Mouse (Mus musculus) retina, adult 2 months (tissue): ENCODE results near the gene Ddx23.

Experiments
- DNase-seq: peaks from one replicate; pipeline ENCODE4 v3.0.0-alpha.2; 2012; ENCODE audit warnings: low read depth, low spot score

The Ddx23 gene

DNA sequence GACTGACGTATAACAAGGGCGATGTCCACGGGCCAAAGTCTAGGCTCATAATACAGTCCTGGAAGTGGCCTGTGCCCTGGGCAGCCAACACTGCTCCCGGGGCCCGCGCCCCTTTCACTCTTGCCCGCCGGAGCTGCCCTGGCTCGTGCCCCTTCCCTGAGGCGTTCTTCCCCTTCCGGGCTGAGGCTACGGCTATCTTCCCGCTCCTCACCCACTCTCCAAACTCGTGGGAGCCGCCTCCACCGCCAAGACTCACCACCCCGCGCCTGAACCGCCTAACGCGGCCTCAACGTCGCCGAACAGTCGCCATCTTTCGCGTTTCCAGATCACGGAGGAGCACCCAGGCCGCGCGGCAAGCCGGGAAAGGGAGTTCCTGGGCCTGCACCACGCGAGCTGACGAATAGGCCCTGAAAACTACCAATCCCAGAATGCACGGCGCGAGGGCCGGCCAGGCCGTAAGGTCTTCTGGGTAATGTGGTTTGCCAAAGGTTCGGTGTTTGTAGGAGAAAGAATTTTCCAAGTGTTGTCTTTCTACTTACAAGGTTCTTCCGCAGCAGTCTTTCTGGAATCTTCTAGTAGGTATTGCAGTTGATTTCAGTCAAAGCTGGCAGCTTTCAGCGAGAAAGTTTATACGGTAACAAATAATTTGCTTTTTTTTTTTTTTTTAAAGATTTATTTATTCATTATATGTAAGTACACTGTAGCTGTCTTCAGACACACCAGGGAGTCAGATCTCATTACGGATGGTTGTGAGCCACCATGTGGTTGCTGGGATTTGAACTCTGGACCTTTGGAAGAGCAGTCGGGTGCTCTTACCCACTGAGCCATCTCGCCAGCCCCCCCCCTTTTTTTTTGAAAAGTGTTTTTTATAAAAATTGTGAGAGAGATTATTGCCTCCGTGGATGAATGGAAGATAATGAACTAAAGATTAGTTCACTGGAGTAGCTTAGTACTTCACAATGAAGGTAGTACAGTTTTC lies at the start of gene Ddx23:
Gene Ddx23, minus strand, starts transcription at position 328 of the 979 bp plus-strand sequence.
- DNase-seq: peak; percentile 84

GRCm38 (mm10) chr15:98710442-98710841 lies 47.7 kb upstream of the Ddx23 start:
- no peak for DNase-seq

DNA sequence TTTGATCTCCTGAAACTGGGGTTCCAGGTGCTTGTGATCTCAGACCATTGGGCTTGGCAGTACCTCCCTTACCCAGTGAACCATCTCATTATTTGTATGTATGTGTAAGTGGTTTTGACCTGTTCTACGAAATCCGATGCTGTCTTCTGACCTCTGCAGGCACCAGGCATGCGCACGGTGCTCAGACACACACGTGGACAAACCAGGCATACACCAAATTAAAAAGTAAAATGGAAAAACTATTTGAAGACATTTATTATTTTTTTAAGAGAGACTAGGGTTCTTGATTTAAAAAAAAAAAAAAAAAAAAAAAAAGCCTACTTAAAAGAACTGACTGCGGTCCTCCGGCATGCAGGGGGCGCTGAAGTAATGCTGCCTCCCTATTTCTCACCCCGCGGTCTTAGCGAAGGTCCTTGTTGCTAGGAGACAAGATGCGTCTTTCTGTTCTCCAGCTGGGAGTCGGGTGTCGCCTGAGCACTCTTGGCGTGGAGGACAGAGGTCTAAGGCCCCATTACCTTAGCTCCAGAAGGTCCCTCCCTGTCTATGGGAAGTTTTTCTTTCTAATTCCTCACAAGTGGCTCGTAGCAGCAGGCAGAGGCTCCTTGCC lies 45.2 kb upstream of the Ddx23 start, which contains the start of gene Ccdc65:
Gene Ccdc65, plus strand, starts transcription at position 442 of the 607 bp plus-strand sequence.
- DNase-seq: peak; percentile 77

DNA sequence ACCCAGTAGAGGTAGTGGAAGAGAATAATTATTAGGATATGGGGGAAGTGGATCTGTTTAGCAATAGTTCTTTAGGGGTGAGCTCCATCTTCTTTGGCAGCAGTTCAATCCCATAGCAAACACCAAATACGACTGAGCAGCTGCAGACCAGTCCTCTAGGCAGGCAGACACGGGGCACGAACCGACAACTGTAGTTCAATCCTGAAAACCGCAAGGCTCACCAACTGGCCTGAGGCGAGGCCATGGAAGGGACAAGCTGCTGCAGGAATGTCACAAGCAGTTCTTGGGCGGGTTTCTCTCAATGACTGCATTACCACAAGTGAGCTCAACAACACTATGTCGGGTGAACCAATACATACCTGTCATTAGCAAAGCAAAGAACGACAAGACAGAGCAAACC lies 41.6 kb upstream of the Ddx23 start:
- no peak for DNase-seq

DNA sequence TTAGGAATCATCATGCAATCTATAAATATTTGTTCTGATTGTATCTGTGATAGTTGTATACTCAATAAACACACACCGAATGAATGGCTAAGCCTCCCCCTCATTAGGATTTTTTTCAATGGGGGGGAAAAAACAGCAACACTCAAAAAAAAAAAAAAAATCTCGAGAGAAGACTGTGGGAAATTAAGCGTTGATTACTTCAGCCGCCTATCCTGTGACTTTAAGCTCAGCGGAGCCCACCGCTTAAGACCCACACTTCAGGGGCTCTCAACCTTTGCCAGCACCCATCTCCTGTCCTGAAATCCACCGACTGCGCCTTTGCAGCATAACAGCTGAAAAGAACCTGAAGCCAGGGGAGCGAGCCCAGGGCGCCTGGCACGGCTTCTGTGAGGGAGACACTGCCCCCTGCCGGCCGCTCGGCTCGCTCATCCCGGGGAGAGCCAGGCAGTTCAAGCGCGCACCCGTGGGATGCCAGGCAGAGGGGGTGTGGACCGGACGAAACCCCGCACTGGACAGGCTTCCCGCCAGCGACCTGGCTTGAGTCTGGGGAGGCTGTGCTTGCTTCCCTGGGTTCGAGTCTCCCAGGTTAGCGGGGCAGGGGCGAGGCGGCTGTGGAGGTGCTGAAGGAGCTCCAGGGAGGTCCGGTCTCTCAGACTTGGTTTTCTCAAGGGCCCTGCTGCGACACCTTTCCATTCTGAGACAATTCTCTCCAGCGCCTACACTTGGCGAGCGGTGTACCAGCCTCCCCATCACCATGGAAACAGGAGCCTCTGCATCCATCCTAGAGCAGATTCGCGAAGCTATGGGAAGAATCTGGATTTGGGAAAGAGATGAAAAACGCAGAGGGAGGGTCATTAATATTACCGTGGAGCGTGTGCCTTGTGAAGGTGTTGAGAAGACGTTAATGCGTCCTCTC lies 36.8 kb upstream of the Ddx23 start:
- DNase-seq: peak; percentile 63

- no peak for DNase-seq
Measured at GRCm38 (mm10) chr15:98696216-98696615, 33.5 kb upstream of the Ddx23 start.

- DNase-seq: no peak
Measured at GRCm38 (mm10) chr15:98695726-98696125, 33.0 kb upstream of the Ddx23 start.

- DNase-seq: no peak
Measured at GRCm38 (mm10) chr15:98692171-98692715, 29.5 kb upstream of the Ddx23 start.

- DNase-seq: no peak
Measured at GRCm38 (mm10) chr15:98691486-98692147, 28.9 kb upstream of the Ddx23 start.

GRCm38 (mm10) chr15:98689682-98690081 lies 27.0 kb upstream of the Ddx23 start:
- DNase-seq: no peak

- no peak for DNase-seq
Measured at GRCm38 (mm10) chr15:98685926-98686325, 23.2 kb upstream of the Ddx23 start.

- DNase-seq: no peak
Measured at GRCm38 (mm10) chr15:98683746-98684145, 21.1 kb upstream of the Ddx23 start.

- DNase-seq: no peak
Measured at GRCm38 (mm10) chr15:98683177-98683576, 20.5 kb upstream of the Ddx23 start.

GRCm38 (mm10) chr15:98681633-98682032 lies 18.9 kb upstream of the Ddx23 start:
- DNase-seq: no peak

- DNase-seq: no peak
Measured at GRCm38 (mm10) chr15:98680660-98681059, 18.0 kb upstream of the Ddx23 start.

- DNase-seq: no peak
Measured at GRCm38 (mm10) chr15:98677977-98678376, 15.3 kb upstream of the Ddx23 start.

- peak; percentile 84 for DNase-seq
Measured at GRCm38 (mm10) chr15:98676940-98677728, 14.4 kb upstream of the Ddx23 start, which contains the start of gene Rnd1. Rnd1 (minus strand) TSS chr15:98677461.

DNA sequence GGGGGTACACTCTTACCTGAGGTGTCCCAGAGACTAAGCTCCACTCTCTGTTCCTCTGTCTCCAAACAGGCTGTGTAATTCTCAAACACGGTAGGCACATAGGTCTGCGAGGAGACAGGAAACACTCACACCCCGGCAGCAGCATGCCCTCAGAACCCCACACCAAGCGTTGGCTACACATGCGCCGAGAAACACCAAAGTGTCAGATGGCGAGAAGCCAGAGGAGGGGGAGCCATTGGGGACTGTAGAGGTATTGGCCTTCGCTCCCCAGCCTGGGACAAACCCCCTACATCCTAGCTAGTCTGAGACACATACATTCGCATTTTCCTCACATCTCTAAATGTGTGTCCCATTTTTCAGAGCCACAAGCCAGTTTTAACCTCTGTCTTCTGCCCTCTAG lies 13.8 kb upstream of the Ddx23 start:
- no peak for DNase-seq

DNA sequence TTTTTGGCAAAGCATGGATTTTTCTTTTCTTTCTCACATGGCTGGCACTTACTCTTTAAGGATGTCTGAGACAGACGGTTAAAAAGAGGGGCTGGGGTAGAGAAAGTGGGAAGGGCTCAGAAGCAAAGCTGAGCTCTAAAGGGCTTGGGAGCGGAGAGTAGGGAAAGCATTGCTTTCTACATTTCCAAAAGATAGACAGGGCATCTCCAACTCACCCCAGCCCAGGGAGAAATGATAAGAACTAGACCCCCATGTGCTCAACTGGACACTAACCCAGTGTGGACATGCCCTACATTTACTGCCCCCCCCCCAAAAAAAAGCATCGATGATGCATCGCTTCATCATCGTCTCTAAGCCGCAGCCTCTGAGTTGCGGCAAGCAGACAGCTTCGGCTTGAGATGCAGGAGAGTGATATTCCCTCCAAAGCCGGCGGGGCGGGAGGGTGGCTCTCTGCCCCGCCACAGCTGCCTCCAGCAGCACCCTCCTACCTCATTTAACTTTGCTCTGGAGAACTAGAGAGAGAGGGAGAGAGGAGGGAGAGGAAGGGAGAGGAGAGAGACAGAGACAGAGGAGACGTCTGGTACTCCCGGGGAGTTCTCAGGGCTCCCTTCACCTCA lies 13.0 kb upstream of the Ddx23 start:
- no peak for DNase-seq
